Mouse (Mus musculus): ENCODE data around the gene Stat6. TPM values are rescaled to one million over a fixed set of nuclear protein-coding genes. Genes with fewer than 3 reads are reported as not detected.

Stat6 gene
- polyA plus RNA-seq, 1 experiment from 2014 or later = 18.9 TPM

GRCm38 (mm10) chr10:127664166-127664565, 21.4 kb downstream of the Stat6 start:
- Histone ChIP-seq H3K27me3 (ENCODE audit: control insufficient read depth, insufficient read depth, low read length) (no peaks in the 10 kb centered on the region), H3K4me3 (ENCODE audit: low read length) (peak overlapping the region; percentile 60), H3K27ac (ENCODE audit: low read depth, low read length) (no peak overlapping the region), H3K4me2 (replicated peaks; ENCODE audit: low read depth, low read length) (peak overlapping the region; percentile 65), H3K9me3 (ENCODE audit: control insufficient read depth, low read length) (no peaks in the 10 kb centered on the region), H3K4me1 (ENCODE audit: control insufficient read depth, insufficient read depth, low read length) (peaks cover 67% of the 10 kb centered on the region), H3K9ac (ENCODE audit: low read depth, low read length) (peak overlapping the region; percentile 45; the same call in 1 of the 2 replicates), H3K36me3 (ENCODE audit: control insufficient read depth, insufficient read depth, low read length) (peaks cover 50% of the 10 kb centered on the region)
- no peak for ATAC-seq (ENCODE audit: low FRiP score, low TSS enrichment)
- 35% methylated on average over 16 of the region's 16 CpGs for WGBS

GRCm38 (mm10) chr10:127664891-127665290, 22.1 kb downstream of the Stat6 start:
- 26% methylated on average over 13 of the region's 13 CpGs for WGBS
- Histone ChIP-seq H3K4me3 (ENCODE audit: low read length) (peak overlapping the region; percentile 60), H3K9ac (ENCODE audit: low read depth, low read length) (peak overlapping the region; percentile 77; the same call in 1 of the 2 replicates), H3K4me2 (replicated peaks; ENCODE audit: low read depth, low read length) (peak overlapping the region; percentile 65), H3K27ac (ENCODE audit: low read depth, low read length) (peak overlapping the region; percentile 99; the same call in 1 of the 2 replicates), H3K36me3 (ENCODE audit: control insufficient read depth, insufficient read depth, low read length) (peaks cover 44% of the 10 kb centered on the region), H3K27me3 (ENCODE audit: control insufficient read depth, insufficient read depth, low read length) (no peaks in the 10 kb centered on the region), H3K4me1 (ENCODE audit: control insufficient read depth, insufficient read depth, low read length) (peaks cover 69% of the 10 kb centered on the region), H3K9me3 (ENCODE audit: control insufficient read depth, low read length) (no peaks in the 10 kb centered on the region)
- no peak for ATAC-seq (ENCODE audit: low FRiP score, low TSS enrichment)

GRCm38 (mm10) chr10:127665366-127666181, 22.8 kb downstream of the Stat6 start:
- ATAC-seq (ENCODE audit: low FRiP score, low TSS enrichment) = no peak
- Histone ChIP-seq H3K9me3 (ENCODE audit: control insufficient read depth, low read length) (no peaks in the 10 kb centered on the region), H3K36me3 (ENCODE audit: control insufficient read depth, insufficient read depth, low read length) (peaks cover 38% of the 10 kb centered on the region), H3K4me1 (ENCODE audit: control insufficient read depth, insufficient read depth, low read length) (peaks cover 68% of the 10 kb centered on the region), H3K27ac (ENCODE audit: low read depth, low read length) (peak overlapping the region; percentile 99), H3K27me3 (ENCODE audit: control insufficient read depth, insufficient read depth, low read length) (no peaks in the 10 kb centered on the region), H3K4me2 (replicated peaks; ENCODE audit: low read depth, low read length) (peak overlapping the region; percentile 65), H3K4me3 (ENCODE audit: low read length) (peak overlapping the region; percentile 60), H3K9ac (ENCODE audit: low read depth, low read length) (peak overlapping the region; percentile 77)
- 4% methylated on average over 14 of the region's 14 CpGs for WGBS

- ATAC-seq (ENCODE audit: low FRiP score, low TSS enrichment) = peak; percentile 68
- Histone ChIP-seq H3K27me3 (ENCODE audit: control insufficient read depth, insufficient read depth, low read length) (no peaks in the 10 kb centered on the region), H3K4me2 (replicated peaks; ENCODE audit: low read depth, low read length) (peak within 1 kb of the TSS; percentile 65), H3K27ac (ENCODE audit: low read depth, low read length) (peak within 1 kb of the TSS; percentile 99), H3K9me3 (ENCODE audit: control insufficient read depth, low read length) (no peaks in the 10 kb centered on the region), H3K4me1 (ENCODE audit: control insufficient read depth, insufficient read depth, low read length) (peaks cover 57% of the 10 kb centered on the region), H3K36me3 (ENCODE audit: control insufficient read depth, insufficient read depth, low read length) (peaks cover 27% of the 10 kb centered on the region), H3K4me3 (ENCODE audit: low read length) (peak within 1 kb of the TSS; percentile 60), H3K9ac (ENCODE audit: low read depth, low read length) (peak within 1 kb of the TSS; percentile 77)
- under 1% methylated on average over 67 of the region's 73 CpGs for WGBS
Measured at GRCm38 (mm10) chr10:127666501-127667268, 23.9 kb downstream of the Stat6 start, which contains the start of gene Nemp1. TSS of gene Nemp1 (plus strand) at chr10:127666901.

GRCm38 (mm10) chr10:127667269-127668092, 24.7 kb downstream of the Stat6 start:
- peak; percentile 70 for ATAC-seq (ENCODE audit: low FRiP score, low TSS enrichment)
- Histone ChIP-seq H3K4me3 (ENCODE audit: low read length) (peak overlapping the region; percentile 60), H3K36me3 (ENCODE audit: control insufficient read depth, insufficient read depth, low read length) (peaks cover 26% of the 10 kb centered on the region), H3K9ac (ENCODE audit: low read depth, low read length) (peak overlapping the region; percentile 77), H3K4me1 (ENCODE audit: control insufficient read depth, insufficient read depth, low read length) (peaks cover 50% of the 10 kb centered on the region), H3K27ac (ENCODE audit: low read depth, low read length) (peak overlapping the region; percentile 99), H3K27me3 (ENCODE audit: control insufficient read depth, insufficient read depth, low read length) (no peaks in the 10 kb centered on the region), H3K9me3 (ENCODE audit: control insufficient read depth, low read length) (no peaks in the 10 kb centered on the region), H3K4me2 (replicated peaks; ENCODE audit: low read depth, low read length) (peak overlapping the region; percentile 65)
- WGBS = under 1% methylated on average over 35 of the region's 35 CpGs

- no peaks in the 10 kb centered on the region for H3K9me3 ChIP-seq (ENCODE audit: control insufficient read depth, low read length)
- peak within 1 kb of the TSS; percentile 60 for H3K4me3 ChIP-seq (ENCODE audit: low read length)
- H3K27ac ChIP-seq (ENCODE audit: low read depth, low read length) = peak within 1 kb of the TSS; percentile 99
- peak; percentile 8; the same call in 1 of the 2 replicates for ATAC-seq (ENCODE audit: low FRiP score, low TSS enrichment)
- peaks cover 17% of the 10 kb centered on the region for H3K36me3 ChIP-seq (ENCODE audit: control insufficient read depth, insufficient read depth, low read length)
- peaks cover 41% of the 10 kb centered on the region for H3K4me1 ChIP-seq (ENCODE audit: control insufficient read depth, insufficient read depth, low read length)
- WGBS = 2% methylated on average over 39 of the region's 40 CpGs
- peak within 1 kb of the TSS; percentile 77 for H3K9ac ChIP-seq (ENCODE audit: low read depth, low read length)
- H3K27me3 ChIP-seq (ENCODE audit: control insufficient read depth, insufficient read depth, low read length) = no peaks in the 10 kb centered on the region
- peak within 1 kb of the TSS; percentile 65 for H3K4me2 ChIP-seq (replicated peaks; ENCODE audit: low read depth, low read length)
Measured at GRCm38 (mm10) chr10:127668093-127669050, 25.6 kb downstream of the Stat6 start, which contains the start of gene Nab2. TSS of gene Nab2 (minus strand) at chr10:127668568.

- Histone ChIP-seq H3K27me3 (ENCODE audit: control insufficient read depth, insufficient read depth, low read length) (no peaks in the 10 kb centered on the region), H3K36me3 (ENCODE audit: control insufficient read depth, insufficient read depth, low read length) (peaks cover 9% of the 10 kb centered on the region), H3K4me1 (ENCODE audit: control insufficient read depth, insufficient read depth, low read length) (peaks cover 34% of the 10 kb centered on the region), H3K4me2 (replicated peaks; ENCODE audit: low read depth, low read length) (peak overlapping the region; percentile 65), H3K9me3 (ENCODE audit: control insufficient read depth, low read length) (no peaks in the 10 kb centered on the region), H3K9ac (ENCODE audit: low read depth, low read length) (no peak overlapping the region), H3K4me3 (ENCODE audit: low read length) (peak overlapping the region; percentile 60; the same call in 1 of the 2 replicates), H3K27ac (ENCODE audit: low read depth, low read length) (peak overlapping the region; percentile 99)
- 12% methylated on average over 7 of the region's 7 CpGs for WGBS
- ATAC-seq (ENCODE audit: low FRiP score, low TSS enrichment) = no peak
Measured at GRCm38 (mm10) chr10:127669170-127669569, 26.4 kb downstream of the Stat6 start.
